Mouse (Mus musculus) heart, embryonic 14.5 days (tissue): ENCODE measurements around the gene Olfr1293-ps. TPM values are rescaled to one million over a fixed set of nuclear protein-coding genes. Genes with fewer than 3 reads are reported as not detected.

ENCODE experiments used
- polyA plus RNA-seq: library from polyadenylated mRNA; unstranded; fragments of >200 nt; fragmentation: Nextera tagmentation; extraction: Ambion mirVana; gene quantifications from 2 replicates; pipeline ENCODE4 v1.2.1, GENCODE M21; 2014

The Olfr1293-ps gene
- polyA plus RNA-seq, 1 experiment from 2014 or later: not detected

Other genes with a start within 250 kb of the Olfr1293-ps start
- not detected in 2 replicates for gene Olfr1278, start 235.1 kb upstream of the Olfr1293-ps start, polyA plus RNA-seq
- gene Olfr1279, start 224.6 kb upstream of the Olfr1293-ps start, polyA plus RNA-seq: not detected in 2 replicates
- gene Olfr1280, start 211.2 kb upstream of the Olfr1293-ps start, polyA plus RNA-seq: not detected in 2 replicates
- gene Olfr1281, start 198.7 kb upstream of the Olfr1293-ps start, polyA plus RNA-seq: not detected in 2 replicates
- gene Olfr1282, start 189.1 kb upstream of the Olfr1293-ps start, polyA plus RNA-seq: not detected in 2 replicates
- not detected in 2 replicates for gene Olfr1283, start 158.4 kb upstream of the Olfr1293-ps start, polyA plus RNA-seq
- not detected in 2 replicates for gene Olfr1284, start 149.7 kb upstream of the Olfr1293-ps start, polyA plus RNA-seq
- not detected in 2 replicates for gene Olfr1286, start 102.1 kb upstream of the Olfr1293-ps start, polyA plus RNA-seq
- not detected in 2 replicates for gene Olfr1287, start 76.1 kb upstream of the Olfr1293-ps start, polyA plus RNA-seq
- gene Olfr1288, start 51.1 kb upstream of the Olfr1293-ps start, polyA plus RNA-seq: not detected in 2 replicates
- not detected in 2 replicates for gene Olfr1289, start 44.4 kb upstream of the Olfr1293-ps start, polyA plus RNA-seq
- gene Olfr1290, start 31.4 kb upstream of the Olfr1293-ps start, polyA plus RNA-seq: not detected in 2 replicates
- not detected in 2 replicates for gene Olfr1291-ps1, start 28.0 kb upstream of the Olfr1293-ps start, polyA plus RNA-seq
- gene Olfr1294, start 15.1 kb downstream of the Olfr1293-ps start, polyA plus RNA-seq: not detected in 2 replicates
- gene Olfr1295, start 44.5 kb downstream of the Olfr1293-ps start, polyA plus RNA-seq: not detected in 2 replicates
- not detected in 2 replicates for gene Olfr1297, start 101.3 kb downstream of the Olfr1293-ps start, polyA plus RNA-seq
- not detected in 2 replicates for gene Olfr1298, start 124.0 kb downstream of the Olfr1293-ps start, polyA plus RNA-seq
- not detected in 2 replicates for gene Olfr1299, start 136.2 kb downstream of the Olfr1293-ps start, polyA plus RNA-seq
- gene Olfr1301, start 225.8 kb downstream of the Olfr1293-ps start, polyA plus RNA-seq: not detected in 2 replicates